Mouse (Mus musculus) C3H10T1/2 (cell line): ENCODE results near the gene Txndc17. TPM values are rescaled to one million over a fixed set of nuclear protein-coding genes. Genes with fewer than 3 reads are reported as not detected.

Experiments
- polyA plus RNA-seq, 2 experiments: library from polyadenylated mRNA; unstranded; fragments of >200 nt; fragmentation: generic; extraction: Trizol; gene quantifications; one replicate each; pipeline ENCODE4 v1.2.1; 2012; ENCODE audit warnings: missing spikeins in 2 of 2

The Txndc17 gene
- polyA plus RNA-seq: 100 to 1,000 TPM in 1 of 2 experiments, 10 to 100 TPM in 1; 33.7 to 153 TPM

GRCm38 (mm10) chr11:72207204-72207833 is at the start of gene Txndc17, which contains the start of gene 4933427D14Rik:
Gene Txndc17, plus strand, starts transcription at chr11:72207547.
Gene 4933427D14Rik, minus strand, starts transcription at chr11:72207459.

DNA sequence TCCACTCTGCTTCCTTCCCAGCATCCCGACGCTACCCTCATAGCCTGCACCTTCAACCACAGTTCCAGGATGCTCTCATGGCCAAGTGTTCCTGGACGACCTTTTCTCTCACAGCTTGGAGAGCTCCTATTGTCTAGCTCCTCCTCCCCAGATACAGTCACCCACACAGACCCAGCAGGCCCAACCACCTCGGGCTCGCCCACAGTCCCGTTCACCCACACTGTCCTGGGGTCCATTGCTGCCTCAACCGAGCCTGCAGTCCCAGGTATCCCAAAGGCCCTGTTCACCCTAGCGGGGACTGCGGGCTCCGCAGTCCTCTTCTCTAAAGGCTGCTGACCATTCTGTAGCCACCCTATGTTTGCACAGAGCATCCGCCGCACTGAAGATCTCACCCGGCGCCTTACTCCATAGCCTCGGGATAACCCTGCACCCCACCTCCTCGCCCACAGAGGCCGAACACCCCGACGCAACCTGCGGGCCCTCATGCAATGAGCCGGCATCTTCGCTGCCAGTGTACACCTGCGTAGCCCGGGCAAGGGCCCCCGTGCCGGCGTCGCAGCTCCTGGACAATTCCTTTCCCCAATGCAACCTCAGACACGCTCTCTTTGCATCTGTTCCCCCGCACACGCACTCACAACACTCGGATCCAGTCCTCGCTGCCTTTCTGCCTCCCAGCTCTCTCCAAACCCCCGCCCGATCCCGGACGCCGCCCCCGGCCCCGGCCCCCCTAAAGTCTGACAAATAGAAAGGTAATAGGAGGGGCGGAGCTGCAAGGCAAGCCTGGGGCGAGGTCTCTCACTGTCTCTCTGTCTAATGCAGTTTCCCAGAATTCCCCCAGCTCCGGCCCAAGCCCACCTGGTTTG is 775 bp upstream of the Txndc17 start, which contains the start of gene Gm43951:
TSS of gene Gm43951 (minus strand) at position 500 of the 863 bp plus-strand sequence.

DNA sequence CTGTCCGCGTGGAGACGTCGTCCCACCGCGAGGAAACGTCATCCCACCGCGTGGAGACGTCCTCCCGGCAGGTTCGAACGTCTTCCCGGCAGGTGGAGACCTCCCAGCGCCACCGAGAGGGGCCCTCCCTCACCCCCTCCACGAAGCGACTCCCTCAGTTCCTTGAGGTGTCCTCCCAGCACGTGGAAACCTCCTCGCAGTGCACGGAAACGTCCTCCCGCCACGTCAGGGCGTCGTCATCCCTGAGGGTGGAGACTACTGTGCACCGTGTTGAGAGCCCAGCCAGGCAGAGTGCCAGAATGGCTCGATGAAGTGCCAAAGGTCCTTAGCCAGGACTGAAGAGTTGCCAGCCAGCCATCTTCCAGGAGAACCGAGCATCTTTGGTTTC is 8.1 kb downstream of the Txndc17 start, which contains the start of gene Med31:
TSS of gene Med31 (minus strand) at position 183 of the 388 bp plus-strand sequence.

Other genes with a start within 250 kb of the Txndc17 start
- gene Aipl1, start 170.0 kb upstream of the Txndc17 start, polyA plus RNA-seq: under 1 TPM; 0.27 to 0.94 TPM
- 100 to 1,000 TPM in 1 of 2 experiments, 10 to 100 TPM in 1; 65.4 to 164 TPM for gene Pimreg, start 165.5 kb upstream of the Txndc17 start, polyA plus RNA-seq
- under 1 TPM; under 0.01 to 0.04 TPM for gene Pitpnm3, start 71.8 kb upstream of the Txndc17 start, polyA plus RNA-seq
- gene Gm43951, start 707 bp upstream of the Txndc17 start, polyA plus RNA-seq: under 1 TPM; 0.02 to 0.51 TPM
- gene 4933427D14Rik, start 88 bp upstream of the Txndc17 start, polyA plus RNA-seq: 1 to 10 TPM in 1 of 2 experiments, under 1 TPM in 1; 0.66 to 5.7 TPM
- gene Med31, start 8.0 kb downstream of the Txndc17 start, polyA plus RNA-seq: 10 to 100 TPM in 1 of 2 experiments, 1 to 10 TPM in 1; 3.2 to 18.8 TPM
- gene Slc13a5, start 59.7 kb downstream of the Txndc17 start, polyA plus RNA-seq: not detected
- 10 to 100 TPM in 1 of 2 experiments, 1 to 10 TPM in 1; 2.1 to 28.9 TPM for gene Xaf1, start 94.1 kb downstream of the Txndc17 start, polyA plus RNA-seq
- gene Fbxo39, start 106.9 kb downstream of the Txndc17 start, polyA plus RNA-seq: not detected
- gene Tekt1, start 154.9 kb downstream of the Txndc17 start, polyA plus RNA-seq: not detected
- under 1 TPM; 0.01 to 0.06 TPM for gene Smtnl2, start 204.2 kb downstream of the Txndc17 start, polyA plus RNA-seq
- gene Ggt6, start 228.0 kb downstream of the Txndc17 start, polyA plus RNA-seq: under 1 TPM in 1 of 2 experiments, not detected in 1; 0.15 TPM
- 100 to 1,000 TPM in 1 of 2 experiments, 10 to 100 TPM in 1; 97.3 to 256 TPM for gene Mybbp1a, start 233.8 kb downstream of the Txndc17 start, polyA plus RNA-seq